Mouse (Mus musculus) kidney, postnatal 0 days (tissue): ENCODE measurements around the gene Obscn. TPM values are rescaled to one million over a fixed set of nuclear protein-coding genes. Genes with fewer than 3 reads are reported as not detected.
A peak's percentile ranks its signal among the peaks of the same experiment; 100 is the strongest.

Experiments used
- ATAC-seq: fragments of 200-750 bp; cut with Nextera tagmentation; replicated peaks from 2 replicates; pipeline ENCODE4 v1.8.0; 2017; ENCODE audit warnings: low read depth, moderate number of reproducible peaks, moderate TSS enrichment, moderate library complexity; ENCODE audit not compliant: low FRiP score
- DNase-seq: peaks from one replicate; pipeline ENCODE4 v3.0.0-alpha.2; 2016; ENCODE audit warnings: low spot score
- H3K27ac ChIP-seq: fragments of 300-500 bp; sonication (generic); 2 replicates; pipeline ENCODE4 v1.5.1; 2014; ENCODE audit warnings: mild to moderate bottlenecking
- H3K27me3 ChIP-seq: fragments of 300-500 bp; sonication (generic); 2 replicates; pipeline ENCODE4 v1.6.1; 2014; ENCODE audit warnings: low read length, mixed read lengths; ENCODE audit not compliant: insufficient read depth
- H3K36me3 ChIP-seq: fragments of 300-500 bp; sonication (generic); 2 replicates; pipeline ENCODE4 v1.6.1; 2014; ENCODE audit warnings: low read length, mixed read lengths; ENCODE audit not compliant: insufficient read depth
- H3K4me1 ChIP-seq: fragments of 300-500 bp; sonication (generic); replicated peaks from 2 replicates; pipeline ENCODE4 v1.6.1; 2014; ENCODE audit warnings: antibody characterized with exemption, low read length, mixed read lengths; ENCODE audit not compliant: insufficient read depth
- H3K4me2 ChIP-seq: fragments of 300-500 bp; sonication (generic); 2 replicates; pipeline ENCODE4 v1.6.1; 2014; ENCODE audit warnings: mild to moderate bottlenecking, low read length, moderate library complexity, mixed read lengths
- H3K4me3 ChIP-seq: fragments of 300-500 bp; sonication (generic); replicated peaks from 2 replicates; pipeline ENCODE4 v1.5.1; 2014; ENCODE audit warnings: low read depth, low read length
- H3K9ac ChIP-seq: fragments of 300-500 bp; sonication (generic); 2 replicates; pipeline ENCODE4 v1.6.1; 2014; ENCODE audit warnings: low read depth, low read length
- H3K9me3 ChIP-seq: fragments of 300-500 bp; sonication (generic); replicated peaks from 2 replicates; pipeline ENCODE4 v1.6.1; 2016; ENCODE audit warnings: low read length, inconsistent platforms, mixed read lengths
- CTCF ChIP-seq: IDR thresholded peaks from 2 replicates; pipeline ENCODE4 v1.5.1; 2016; ENCODE audit warnings: antibody characterized with exemption, low read depth, mild to moderate bottlenecking, moderate library complexity
- WGBS: fragments of 180-500 bp; shearing (Covaris S2); extraction: QIAGEN DNeasy Blood & Tissue Kit; methylation state at CpG from one replicate; pipeline ENCODE4 v1.1.7; 2014; 5-methylcytosine and 5-hydroxymethylcytosine counted together
- polyA plus RNA-seq: library from polyadenylated mRNA; unstranded; fragments of >200 nt; fragmentation: Nextera tagmentation; extraction: Ambion mirVana; gene quantifications from 2 replicates; pipeline ENCODE4 v1.2.1, GENCODE M21; 2015

Obscn gene
- polyA plus RNA-seq, 1 experiment from 2014 or later: 0.20 TPM

- no peak for DNase-seq
Observed at GRCm38 (mm10) chr11:59135051-59135820, 966 bp downstream of the Obscn start.

GRCm38 (mm10) chr11:59134373-59134997, 1.7 kb downstream of the Obscn start:
- TF ChIP-seq CTCF: peak; percentile 23; the same call in 1 of the 2 replicates
- Histone ChIP-seq H3K27me3 (peaks cover 39% of the 10 kb centered on the region), H3K4me1 (0 out of 2 replicates have a peak, but pooled peaks cover 4% of the 10 kb centered on the region), H3K4me3 (0 out of 2 replicates have a peak overlapping the region, but pooled peaks have one; percentile 7), H3K9ac (no peak overlapping the region), H3K36me3 (no peaks in the 10 kb centered on the region), H3K27ac (no peak overlapping the region), H3K4me2 (peak overlapping the region; percentile 35), H3K9me3 (no peaks in the 10 kb centered on the region)
- ATAC-seq (no peak; the same call in 1 of the 2 replicates), DNase-seq (peak; percentile 12)
- WGBS: 4% methylated on average over 34 of the region's 35 CpGs

More at GRCm38 (mm10) chr11:59135051-59135820, 966 bp downstream of the Obscn start:
- peak overlapping the region; percentile 9; the same call in 1 of the 2 replicates for H3K4me3 ChIP-seq
- no peaks in the 10 kb centered on the region for H3K9me3 ChIP-seq
- 5% methylated on average over 55 of the region's 55 CpGs for WGBS
- no peaks in the 10 kb centered on the region for H3K36me3 ChIP-seq
- no peak overlapping the region for H3K27ac ChIP-seq
- H3K27me3 ChIP-seq: peaks cover 39% of the 10 kb centered on the region
- peak overlapping the region; percentile 44 for H3K4me2 ChIP-seq
- no peak for TF ChIP-seq CTCF
- H3K4me1 ChIP-seq: 0 out of 2 replicates have a peak, but pooled peaks cover 4% of the 10 kb centered on the region
- ATAC-seq: no peak
- no peak overlapping the region for H3K9ac ChIP-seq

GRCm38 (mm10) chr11:59132065-59132464, 4.1 kb downstream of the Obscn start:
- DNase-seq: no peak
- peaks cover 39% of the 10 kb centered on the region for H3K27me3 ChIP-seq
- no peak overlapping the region for H3K9ac ChIP-seq
- TF ChIP-seq CTCF: no peak
- 67% methylated on average over 2 of the region's 3 CpGs for WGBS
- no peaks in the 10 kb centered on the region for H3K36me3 ChIP-seq
- H3K9me3 ChIP-seq: no peaks in the 10 kb centered on the region
- H3K4me2 ChIP-seq: no peak overlapping the region
- H3K4me3 ChIP-seq: no peak overlapping the region
- H3K27ac ChIP-seq: no peak overlapping the region
- no peak for ATAC-seq
- H3K4me1 ChIP-seq: 0 out of 2 replicates have a peak, but pooled peaks cover 4% of the 10 kb centered on the region

GRCm38 (mm10) chr11:59131348-59131919, 4.8 kb downstream of the Obscn start:
- no peaks in the 10 kb centered on the region for H3K9me3 ChIP-seq
- 65% methylated on average over 18 of the region's 18 CpGs for WGBS
- DNase-seq (no peak), ATAC-seq (no peak)
- no peak overlapping the region for H3K4me2 ChIP-seq
- TF ChIP-seq CTCF: no peak
- H3K27me3 ChIP-seq: peaks cover 33% of the 10 kb centered on the region
- no peaks in the 10 kb centered on the region for H3K36me3 ChIP-seq
- H3K4me3 ChIP-seq: no peak overlapping the region
- H3K4me1 ChIP-seq: 0 out of 2 replicates have a peak, but pooled peaks cover 4% of the 10 kb centered on the region
- H3K9ac ChIP-seq: no peak overlapping the region
- H3K27ac ChIP-seq: no peak overlapping the region

GRCm38 (mm10) chr11:59130782-59131181, 5.4 kb downstream of the Obscn start:
- WGBS: 69% methylated on average over 9 of the region's 9 CpGs
- Histone ChIP-seq H3K9ac (no peak overlapping the region), H3K9me3 (no peaks in the 10 kb centered on the region), H3K4me1 (0 out of 2 replicates have a peak, but pooled peaks cover 4% of the 10 kb centered on the region), H3K36me3 (no peaks in the 10 kb centered on the region), H3K4me3 (no peak overlapping the region), H3K27me3 (peaks cover 26% of the 10 kb centered on the region), H3K27ac (no peak overlapping the region), H3K4me2 (no peak overlapping the region)
- TF ChIP-seq CTCF: no peak
- DNase-seq (no peak), ATAC-seq (no peak)

- no peak overlapping the region for H3K4me3 ChIP-seq
- H3K36me3 ChIP-seq: no peaks in the 10 kb centered on the region
- ATAC-seq (no peak), DNase-seq (no peak)
- H3K9me3 ChIP-seq: no peaks in the 10 kb centered on the region
- H3K9ac ChIP-seq: no peak overlapping the region
- H3K27me3 ChIP-seq: no peaks in the 10 kb centered on the region
- no peak overlapping the region for H3K4me2 ChIP-seq
- no peak overlapping the region for H3K27ac ChIP-seq
- 90% methylated on average over 5 of the region's 5 CpGs for WGBS
- TF ChIP-seq CTCF: no peak
- no peaks in the 10 kb centered on the region for H3K4me1 ChIP-seq
Observed at GRCm38 (mm10) chr11:59105945-59106344, 30.3 kb downstream of the Obscn start.
